Mouse (Mus musculus) neutrophil, adult 65 days (primary cell): ENCODE results near the gene Pfkfb2. TPM values are rescaled to one million over a fixed set of nuclear protein-coding genes. Genes with fewer than 3 reads are reported as not detected.

Experiments used
- total RNA-seq: library from RNA; stranded (reverse); gene quantifications from 2 replicates; pipeline ENCODE4 v1.2.4, GENCODE M21; 2023

Pfkfb2 gene
- 15.5 and 18.9 TPM in 2 replicates for total RNA-seq

DNA sequence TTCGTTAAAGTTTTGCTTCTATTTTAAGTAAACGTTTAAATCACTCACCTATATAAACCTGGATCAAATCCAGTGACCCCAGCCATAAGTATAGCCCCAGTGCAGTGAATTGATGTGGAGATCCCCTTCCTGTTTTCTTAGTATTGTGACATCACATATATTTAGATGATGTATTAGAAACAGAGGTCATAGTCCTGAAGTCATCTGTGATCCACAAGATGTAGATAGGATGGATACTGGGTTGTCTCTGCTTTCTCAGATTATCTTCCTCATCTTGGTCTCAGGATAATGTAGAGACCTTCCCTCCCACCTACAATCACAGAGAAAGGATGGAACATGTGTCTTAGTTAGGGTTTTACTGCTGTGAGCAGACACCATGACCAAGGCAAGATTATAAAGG lies at the start of gene Pfkfb2:
Pfkfb2 (minus strand) TSS at position 101 of the 400 bp plus-strand sequence.

DNA sequence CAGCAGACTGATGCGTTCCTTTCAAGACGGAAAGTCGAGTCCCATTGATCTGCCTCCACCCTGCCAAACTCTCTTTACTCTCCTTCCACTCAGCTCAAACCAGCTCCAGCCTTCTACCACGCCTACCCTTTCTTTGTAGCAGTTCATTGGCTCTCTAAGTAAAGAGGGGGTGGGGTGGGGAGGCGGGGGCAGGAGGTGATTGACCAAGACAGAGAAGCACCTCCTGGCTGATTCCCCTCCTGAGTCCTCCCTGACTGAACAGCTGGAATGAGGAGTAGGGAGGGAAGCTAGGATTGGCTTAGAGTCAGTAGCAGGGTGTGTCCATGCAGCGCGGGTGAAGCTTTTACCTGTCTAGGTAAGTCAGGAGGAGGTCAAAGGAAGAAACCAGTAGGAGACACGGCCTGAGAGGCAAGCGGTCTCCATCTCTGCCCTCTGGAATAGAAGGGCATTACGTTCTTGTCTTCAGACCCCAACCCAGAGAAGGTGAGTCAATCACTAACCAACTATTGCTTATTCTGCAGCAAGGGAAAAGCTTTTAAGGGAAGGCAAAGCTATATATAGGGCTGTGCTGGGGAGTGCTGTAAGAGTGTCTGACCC lies 2.8 kb upstream of the Pfkfb2 start, which contains the start of gene AA986860:
AA986860 (plus strand) TSS at position 236 of the 597 bp plus-strand sequence.

DNA sequence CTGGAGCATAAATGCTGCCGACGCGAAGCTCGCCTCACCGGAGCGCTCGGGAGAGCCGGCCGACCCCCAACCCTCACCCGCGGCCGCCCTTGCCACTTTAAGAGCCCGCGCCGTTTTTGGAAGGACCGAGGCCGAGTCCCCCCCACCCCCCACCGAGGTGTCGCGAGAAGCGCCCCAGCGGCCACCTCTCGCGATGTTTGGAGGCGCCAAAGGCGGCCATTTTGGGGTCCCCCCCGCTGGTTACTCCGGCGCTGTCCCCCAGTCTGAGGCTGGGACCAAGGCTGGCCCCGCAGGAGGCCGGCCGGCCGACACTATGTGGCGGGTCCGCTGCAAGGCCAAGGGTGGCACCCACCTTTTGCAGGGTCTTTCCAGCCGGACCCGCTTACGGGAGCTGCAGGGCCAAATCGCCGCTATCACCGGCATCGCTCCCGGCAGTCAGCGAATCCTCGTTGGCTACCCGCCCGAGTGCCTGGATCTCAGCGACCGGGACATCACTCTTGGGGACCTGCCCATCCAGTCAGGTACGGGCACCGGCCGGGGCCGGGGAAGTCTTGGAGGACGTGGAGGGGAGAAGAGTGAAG lies 11.7 kb downstream of the Pfkfb2 start, which contains the start of gene Yod1:
Yod1 (plus strand) TSS at position 37 of the 581 bp plus-strand sequence.

DNA sequence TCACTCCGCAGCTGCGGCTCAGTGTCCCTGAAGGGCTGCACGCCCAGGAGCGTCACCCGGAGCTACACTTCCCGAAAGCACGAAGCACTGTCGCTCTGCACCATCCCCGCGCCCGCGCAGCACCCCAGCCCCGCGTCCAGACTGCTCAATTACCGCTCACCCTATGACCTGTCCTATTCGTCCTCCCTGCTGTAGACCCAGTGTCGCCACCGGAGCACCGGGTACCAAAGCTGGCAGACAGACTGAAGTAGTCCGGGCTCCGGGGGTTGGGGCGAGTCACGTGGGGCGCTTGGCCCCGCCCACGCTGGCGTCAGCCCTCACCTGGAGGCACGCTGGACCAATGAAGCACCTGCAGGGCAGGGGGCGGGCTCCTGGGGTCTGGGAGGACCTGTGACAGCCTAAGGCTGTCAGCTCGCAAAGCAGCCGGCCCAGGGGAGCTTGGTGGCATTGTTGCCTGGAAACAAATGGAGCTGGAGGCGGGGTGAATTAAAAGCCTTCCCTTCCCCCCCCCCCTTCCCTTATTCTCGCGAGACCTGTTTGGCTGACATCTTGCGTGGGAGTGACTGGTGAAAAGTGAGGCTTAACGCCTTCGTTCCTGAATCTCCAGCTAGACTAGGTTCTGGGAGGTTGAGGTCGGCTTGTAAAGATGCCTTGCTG lies 13.4 kb downstream of the Pfkfb2 start, which contains the start of gene Gm29427:
Gm29427 (minus strand) TSS at position 239 of the 657 bp plus-strand sequence.

DNA sequence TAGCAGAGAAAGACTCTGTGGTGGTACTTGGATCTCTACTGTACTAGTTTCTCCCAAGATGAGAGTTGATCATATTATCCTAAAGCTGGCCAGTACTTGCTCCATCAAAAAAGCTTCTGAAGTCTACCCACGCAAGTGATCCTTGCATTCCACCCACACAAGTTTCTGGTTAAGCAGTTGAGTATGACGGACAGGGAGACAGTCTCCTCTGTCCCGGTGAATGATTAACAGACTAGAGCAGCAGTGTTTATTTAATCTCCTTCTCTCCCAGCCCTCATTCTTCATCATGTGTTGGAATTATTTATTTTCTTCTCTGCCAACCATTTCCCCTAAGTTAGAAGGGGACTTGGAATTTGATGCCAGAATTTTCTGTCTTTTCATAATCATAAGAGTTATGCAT lies 67.6 kb downstream of the Pfkfb2 start, which contains the start of gene C4bp:
C4bp (minus strand) TSS at position 179 of the 400 bp plus-strand sequence.

Other genes with a start within 250 kb of the Pfkfb2 start
- gene Zp3r, start 99.6 kb downstream of the Pfkfb2 start, total RNA-seq, result not detected in 2 replicates
- gene C4bp, start 67.6 kb downstream of the Pfkfb2 start, total RNA-seq, result not detected in 2 replicates
- gene Gm29427, start 13.5 kb downstream of the Pfkfb2 start, total RNA-seq, result not detected in 2 replicates
- 10.8 and 13.7 TPM in 2 replicates for gene Yod1, start 11.9 kb downstream of the Pfkfb2 start, total RNA-seq
- gene AA986860, start 2.7 kb upstream of the Pfkfb2 start, total RNA-seq, result 0.23 and 0.44 TPM in 2 replicates
- not detected in 2 replicates for gene Fcamr, start 71.6 kb upstream of the Pfkfb2 start, total RNA-seq
- not detected in 2 replicates for gene Pigr, start 97.4 kb upstream of the Pfkfb2 start, total RNA-seq
- 0.63 and 1.6 TPM in 2 replicates for gene Fcmr, start 136.4 kb upstream of the Pfkfb2 start, total RNA-seq
- gene Il24, start 158.2 kb upstream of the Pfkfb2 start, total RNA-seq, result not detected in 2 replicates
- not detected in 2 replicates for gene Il20, start 182.2 kb upstream of the Pfkfb2 start, total RNA-seq
- not detected in 2 replicates for gene Il19, start 210.9 kb upstream of the Pfkfb2 start, total RNA-seq